In the genomic region with DNA sequence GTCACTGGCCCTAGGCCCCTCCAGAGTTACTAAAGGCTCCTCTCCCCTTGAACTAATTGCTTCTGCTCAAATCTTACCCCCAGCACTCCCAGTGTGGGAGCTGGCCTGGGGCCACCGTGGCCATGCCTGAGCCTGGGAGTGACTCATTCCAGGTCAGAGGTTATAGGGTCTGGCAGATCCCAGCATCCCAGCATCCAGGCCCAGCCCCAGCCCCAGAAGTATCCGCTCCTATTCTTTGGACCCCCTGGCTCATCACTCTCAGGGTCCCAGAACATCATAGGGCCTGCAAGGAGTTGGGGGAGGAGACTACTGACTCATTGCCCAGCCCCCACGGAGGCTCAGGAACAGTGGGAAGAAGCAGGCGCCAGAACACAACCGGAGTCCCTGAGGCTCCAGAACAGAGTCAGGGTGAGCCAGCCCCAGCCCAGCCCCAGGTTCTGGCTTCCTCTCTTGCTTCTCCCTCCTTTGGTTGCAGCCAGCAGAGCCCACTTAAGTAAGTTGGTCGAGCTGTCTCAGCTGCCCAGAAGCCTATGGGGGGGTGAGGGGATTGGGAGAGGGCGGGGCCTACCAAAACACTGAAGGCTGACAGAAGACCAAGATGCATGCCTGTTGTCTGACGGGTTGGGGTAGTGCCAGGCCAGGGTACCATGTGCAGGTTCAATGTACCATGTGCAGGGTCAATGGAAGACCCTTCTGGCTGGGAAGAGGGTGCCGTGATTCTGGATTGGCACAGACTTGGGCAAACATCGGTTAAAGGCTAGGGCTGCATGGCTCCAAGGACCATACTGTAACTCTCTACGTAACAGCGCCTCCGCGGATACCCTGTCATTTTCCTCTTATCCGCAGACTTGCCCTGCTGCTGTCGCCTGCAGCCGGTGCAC, we compare ENCODE assay signal across 8 mouse cellular contexts.
DNase-seq lines count a peak whose midpoint lies in the region; ATAC-seq and TF ChIP-seq lines count a peak whose summit lies in the region.

No protein-coding gene starts in this region.

- ATAC-seq in kidney, embryonic 15.5 days (replicated peaks; ENCODE audit: low FRiP score) = peak; percentile 16
- peak; percentile 16 for ATAC-seq in embryonic facial prominence, embryonic 15.5 days (ENCODE audit: insufficient number of reproducible peaks, low FRiP score, low TSS enrichment, low read depth)
- ATAC-seq in hindbrain, postnatal 0 days = peak; percentile 36
- ATAC-seq in midbrain, embryonic 14.5 days (ENCODE audit: low FRiP score, low TSS enrichment) = peak; percentile 62; the same call in 1 of the 2 replicates

- DNase-seq in kidney, postnatal 14 days = no peak
- DNase-seq in ES-E14 (ENCODE audit: low read depth, low spot score) = no peak
- peak; percentile 68 for DNase-seq in hindbrain, postnatal 0 days (ENCODE audit: low spot score)
- peak; percentile 75 for DNase-seq in midbrain, embryonic 14.5 days
- no peak for DNase-seq in testis, postnatal 14 days (ENCODE audit: low spot score)
- no peak for DNase-seq in gastrocnemius, postnatal 14 days

- no peaks in the 10 kb centered on the region for H3K27me3 ChIP-seq in kidney, embryonic 15.5 days
- H3K27me3 ChIP-seq in embryonic facial prominence, embryonic 15.5 days = no peaks in the 10 kb centered on the region
- H3K27me3 ChIP-seq in hindbrain, postnatal 0 days (ENCODE audit: insufficient read depth, low read length) = no peaks in the 10 kb centered on the region
- no peaks in the 10 kb centered on the region for H3K27me3 ChIP-seq in midbrain, embryonic 14.5 days (ENCODE audit: control insufficient read depth, insufficient read depth, low read length)

- 3% methylated on average over 17 of the region's 17 CpGs for WGBS in kidney, embryonic 15.5 days
- 4% methylated on average over 17 of the region's 17 CpGs for WGBS in embryonic facial prominence, embryonic 15.5 days
- 2% methylated on average over 17 of the region's 17 CpGs for WGBS in hindbrain, postnatal 0 days
- WGBS in midbrain, embryonic 14.5 days = 3% methylated on average over 17 of the region's 17 CpGs

- intact Hi-C loops in gastrocnemius, postnatal 14 days (cut with DNase I; ENCODE audit: low total_unique reads) = no loop called here

- peaks cover 87% of the 10 kb centered on the region for H3K4me1 ChIP-seq in kidney, embryonic 15.5 days
- peaks cover 3 to 39% of the 10 kb centered on the region in 2 experiments; a peak in 3 of 4 replicates for H3K4me1 ChIP-seq in ES-E14 (ENCODE audit: control insufficient read depth in 2 of 2, insufficient read depth in 2 of 2, low read length in 2 of 2, poor library complexity in 1 of 2)
- H3K4me1 ChIP-seq in embryonic facial prominence, embryonic 15.5 days = peaks cover 82% of the 10 kb centered on the region
- peaks cover 41% of the 10 kb centered on the region for H3K4me1 ChIP-seq in hindbrain, postnatal 0 days (ENCODE audit: insufficient read depth, low read length)
- peaks cover 44% of the 10 kb centered on the region for H3K4me1 ChIP-seq in midbrain, embryonic 14.5 days (ENCODE audit: control insufficient read depth, insufficient read depth, low read length)

- no peaks in the 10 kb centered on the region for H3K36me3 ChIP-seq in kidney, embryonic 15.5 days
- H3K36me3 ChIP-seq in ES-E14 (ENCODE audit: control insufficient read depth, insufficient read depth, low read length, poor library complexity, severe bottlenecking) = no peaks in the 10 kb centered on the region; the same call in 1 of the 2 replicates
- no peaks in the 10 kb centered on the region for H3K36me3 ChIP-seq in embryonic facial prominence, embryonic 15.5 days
- H3K36me3 ChIP-seq in hindbrain, postnatal 0 days (ENCODE audit: insufficient read depth, low read length) = no peaks in the 10 kb centered on the region
- no peaks in the 10 kb centered on the region for H3K36me3 ChIP-seq in midbrain, embryonic 14.5 days (ENCODE audit: control insufficient read depth, insufficient read depth, low read length)

- H3K4me3 ChIP-seq in kidney, embryonic 15.5 days (replicated peaks) = peak overlapping the region; percentile 57
- H3K4me3 ChIP-seq in ES-E14 (ENCODE audit: insufficient read depth in 1 of 2, low read depth in 1 of 2, low read length in 2 of 2, poor library complexity in 1 of 2, severe bottlenecking in 1 of 2) = peak overlapping the region; percentile 69 to 80
- peak overlapping the region; percentile 52 for H3K4me3 ChIP-seq in embryonic facial prominence, embryonic 15.5 days (replicated peaks)
- H3K4me3 ChIP-seq in hindbrain, postnatal 0 days (ENCODE audit: low read length) = peak overlapping the region; percentile 60
- H3K4me3 ChIP-seq in midbrain, embryonic 14.5 days (replicated peaks; ENCODE audit: low read depth, low read length) = peak overlapping the region; percentile 67

- H3K9ac ChIP-seq in kidney, embryonic 15.5 days = peak overlapping the region; percentile 62
- peak overlapping the region; percentile 33; the same call in 1 of the 2 replicates for H3K9ac ChIP-seq in ES-E14 (ENCODE audit: insufficient read depth, low read depth, low read length, poor library complexity, severe bottlenecking)
- H3K9ac ChIP-seq in embryonic facial prominence, embryonic 15.5 days = peak overlapping the region; percentile 56
- peak overlapping the region; percentile 82 for H3K9ac ChIP-seq in hindbrain, postnatal 0 days (replicated peaks; ENCODE audit: low read length)
- H3K9ac ChIP-seq in midbrain, embryonic 14.5 days (replicated peaks; ENCODE audit: low read length) = peak overlapping the region; percentile 86

- no peaks in the 10 kb centered on the region for H3K9me3 ChIP-seq in kidney, embryonic 15.5 days (replicated peaks)
- H3K9me3 ChIP-seq in ES-E14 (ENCODE audit: control insufficient read depth, insufficient read depth, low read depth, low read length) = no peaks in the 10 kb centered on the region
- H3K9me3 ChIP-seq in embryonic facial prominence, embryonic 15.5 days (replicated peaks) = no peaks in the 10 kb centered on the region
- no peaks in the 10 kb centered on the region for H3K9me3 ChIP-seq in hindbrain, postnatal 0 days (ENCODE audit: low read length)
- H3K9me3 ChIP-seq in midbrain, embryonic 14.5 days (ENCODE audit: control insufficient read depth, low read length) = no peaks in the 10 kb centered on the region

- TF ChIP-seq CTCF in hindbrain, postnatal 0 days (IDR thresholded peaks at IDR 0.05; ENCODE audit: low read depth) = no peak

- peak overlapping the region; percentile 89 for H3K27ac ChIP-seq in kidney, embryonic 15.5 days
- H3K27ac ChIP-seq in ES-E14 (ENCODE audit: insufficient read depth, low read depth, low read length, poor library complexity, severe bottlenecking) = 0 out of 2 replicates have a peak overlapping the region, but pooled peaks have one; percentile 11
- H3K27ac ChIP-seq in embryonic facial prominence, embryonic 15.5 days (replicated peaks) = peak overlapping the region; percentile 86
- peak overlapping the region; percentile 95 for H3K27ac ChIP-seq in hindbrain, postnatal 0 days
- peak overlapping the region; percentile 99 for H3K27ac ChIP-seq in midbrain, embryonic 14.5 days (replicated peaks; ENCODE audit: low read depth, low read length)

- in situ Hi-C loops in ES-E14 (cut with MboI; ENCODE audit: low sequenced_read_pairs in 2 of 2, unreplicated experiment in 2 of 2) = no loop called here

- peak overlapping the region; percentile 91 for H3K4me2 ChIP-seq in kidney, embryonic 15.5 days
- peak overlapping the region; percentile 75 for H3K4me2 ChIP-seq in embryonic facial prominence, embryonic 15.5 days (replicated peaks)
- H3K4me2 ChIP-seq in hindbrain, postnatal 0 days (ENCODE audit: low read depth, low read length) = peak overlapping the region; percentile 80
- peak overlapping the region; percentile 84 for H3K4me2 ChIP-seq in midbrain, embryonic 14.5 days (ENCODE audit: low read length)

TF ChIP-seq in ES-E14, 5 proteins besides CTCF, POLR2A, EP300 and RAD21:
- TF ChIP-seq MAFK (IDR thresholded peaks at IDR 0.05; ENCODE audit: insufficient read depth, low read depth, low read length) (no peak), HCFC1 (IDR thresholded peaks at IDR 0.05; ENCODE audit: borderline replicate concordance, insufficient read depth, low read length) (no peak), ZNF384 (IDR thresholded peaks at IDR 0.05; ENCODE audit: low read depth, low read length) (no peak), ZC3H11A (IDR thresholded peaks at IDR 0.05; ENCODE audit: borderline replicate concordance, low read depth, low read length) (no peak), CHD2 (IDR thresholded peaks at IDR 0.05; ENCODE audit: low read depth, low read length) (no peak)

Comparison
In these comparisons a context has a peak if more than half of its experiments do, and no peak if none do; other contexts are left out.
1. H3K27ac ChIP-seq: peak in every context shown above with its lines; median percentile 99 in midbrain, embryonic 14.5 days; 95 in hindbrain, postnatal 0 days; 89 in kidney, embryonic 15.5 days; 86 in embryonic facial prominence, embryonic 15.5 days; 11 in ES-E14.
2. H3K9ac ChIP-seq: peak in every context shown above with its lines; median percentile 86 in midbrain, embryonic 14.5 days; 82 in hindbrain, postnatal 0 days; 62 in kidney, embryonic 15.5 days; 56 in embryonic facial prominence, embryonic 15.5 days; 33 in ES-E14.
3. DNase-seq: peak in hindbrain, postnatal 0 days (single experiment) and midbrain, embryonic 14.5 days (single experiment); none in kidney, postnatal 14 days (single experiment), ES-E14 (single experiment), testis, postnatal 14 days (single experiment) and gastrocnemius, postnatal 14 days (single experiment).
4. Peak in every context shown above with its lines, with median percentiles within 50 percentile points of each other: ATAC-seq, H3K4me2 ChIP-seq and H3K4me3 ChIP-seq.